Mouse (Mus musculus): ENCODE results near the gene Me3. TPM values are rescaled to one million over a fixed set of nuclear protein-coding genes. Genes with fewer than 3 reads are reported as not detected.

Gene Me3
- polyA plus RNA-seq, 1 experiment: 12.6 TPM

DNA sequence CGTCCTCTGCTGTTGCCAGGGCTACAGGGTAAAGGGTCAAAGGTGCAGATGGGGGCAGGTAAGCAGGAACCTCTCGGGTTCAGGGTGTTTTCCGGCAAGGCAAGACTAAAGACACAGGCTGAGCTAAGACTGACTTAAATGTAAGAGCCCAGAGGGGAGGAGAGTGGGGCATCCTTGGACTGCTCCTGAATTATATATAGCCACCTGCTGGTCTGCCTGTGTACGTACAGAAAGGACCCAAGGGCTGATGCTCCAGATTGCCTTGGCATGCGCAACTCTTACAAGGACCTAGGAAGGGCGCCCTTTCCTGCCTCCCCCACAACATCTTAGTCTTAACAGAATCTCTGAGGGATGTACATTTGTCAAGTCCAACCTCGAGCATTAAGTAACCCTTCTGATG lies 197.0 kb downstream of the Me3 start:
- no peak for DNase-seq (ENCODE audit: low spot score)

DNA sequence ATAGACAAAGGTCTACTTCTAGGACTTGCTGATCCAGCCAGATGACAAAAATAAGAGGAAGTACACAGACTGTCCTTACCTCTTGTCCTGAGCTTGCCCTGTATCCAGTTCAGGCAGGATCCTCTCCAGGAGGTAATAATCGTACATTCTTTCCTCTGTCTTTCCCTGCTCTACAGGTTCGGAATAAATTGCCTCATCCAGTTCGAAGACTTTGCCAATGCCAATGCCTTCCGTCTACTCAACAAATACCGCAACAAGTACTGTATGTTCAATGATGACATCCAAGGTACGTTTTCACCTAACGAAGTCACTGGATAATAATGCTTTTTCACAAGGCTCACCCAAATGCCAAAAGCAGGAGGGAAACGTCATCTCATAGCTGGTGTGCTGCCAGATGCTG lies 201.3 kb downstream of the Me3 start:
- no peak for DNase-seq (ENCODE audit: low spot score)

DNA sequence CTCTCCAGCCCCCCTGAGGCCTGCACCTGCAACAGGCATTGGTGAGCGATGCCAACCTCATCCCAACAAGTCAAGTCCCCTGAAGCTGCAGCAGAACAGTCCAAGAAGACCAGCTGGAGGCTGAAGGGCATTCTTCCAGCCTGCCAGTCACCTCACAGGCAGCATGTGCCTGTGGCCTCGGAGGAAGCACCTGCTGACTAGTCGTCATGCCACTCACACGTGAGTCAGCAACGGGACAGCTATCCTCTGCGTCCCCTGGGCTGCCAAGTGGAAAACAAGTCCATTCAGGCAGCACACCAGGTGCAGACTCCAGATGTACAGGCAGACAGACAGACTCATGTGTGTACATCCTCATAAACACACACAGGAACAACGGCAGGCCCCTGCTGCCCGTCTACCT lies 203.4 kb downstream of the Me3 start:
- DNase-seq (ENCODE audit: low spot score): no peak

DNA sequence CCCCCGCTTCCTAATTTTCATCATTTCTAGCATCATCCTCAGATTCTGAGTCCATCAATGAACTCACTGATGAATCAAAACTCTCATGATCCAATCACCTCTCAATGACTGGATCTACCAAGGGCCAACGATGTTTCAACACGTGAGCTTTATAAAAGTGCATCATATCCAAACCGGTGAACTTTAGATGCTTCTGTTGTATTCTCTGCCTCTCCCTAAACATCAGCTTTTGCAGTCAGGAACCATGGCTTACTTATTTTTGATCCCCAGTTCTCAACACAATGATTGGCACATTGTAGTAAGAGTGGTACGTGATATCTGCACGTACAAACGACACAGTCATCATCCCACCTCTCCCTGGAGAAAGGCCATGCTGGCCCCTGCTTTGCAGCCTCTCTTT lies 204.5 kb downstream of the Me3 start:
- DNase-seq (ENCODE audit: low spot score): no peak

DNA sequence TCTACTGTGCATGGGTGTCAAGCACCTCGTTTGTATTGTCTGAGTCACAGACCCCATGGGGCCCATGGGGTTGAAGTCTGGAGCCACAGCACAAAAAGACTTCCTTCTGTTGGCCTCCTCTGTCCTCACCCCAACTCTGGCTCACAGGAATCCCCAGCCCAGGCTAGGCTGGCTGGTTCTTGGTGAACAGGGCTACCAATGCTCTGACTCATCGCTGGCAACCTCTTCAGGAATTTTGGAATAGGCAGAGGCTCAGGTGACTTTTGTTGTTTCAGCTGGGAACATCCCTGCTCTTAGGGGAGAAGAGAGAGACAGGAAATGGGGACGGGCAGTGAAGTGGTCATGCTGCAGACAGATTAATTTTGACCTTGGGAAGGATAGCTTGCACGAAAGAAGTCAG lies 205.6 kb downstream of the Me3 start:
- peak; percentile 9 for DNase-seq (ENCODE audit: low spot score)

DNA sequence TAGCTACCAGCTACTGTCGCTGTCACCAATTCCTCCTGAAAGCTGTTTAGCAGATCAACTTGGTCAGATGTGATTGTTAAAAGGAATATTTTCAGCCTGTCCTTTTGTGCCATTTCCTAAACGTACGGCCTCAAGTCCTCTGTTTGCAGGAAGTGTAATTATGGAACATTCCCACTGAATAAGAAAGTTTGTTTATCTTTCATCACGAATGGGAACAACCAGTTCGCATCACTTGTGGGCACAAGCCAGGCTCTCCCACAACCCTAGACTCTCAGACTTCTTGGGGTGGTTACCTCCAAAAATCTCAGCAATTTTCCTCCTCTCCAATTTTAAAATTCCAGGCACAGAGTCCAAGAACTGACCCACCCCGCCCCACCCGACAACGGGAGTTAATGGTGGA lies 207.5 kb downstream of the Me3 start:
- no peak for DNase-seq (ENCODE audit: low spot score)

DNA sequence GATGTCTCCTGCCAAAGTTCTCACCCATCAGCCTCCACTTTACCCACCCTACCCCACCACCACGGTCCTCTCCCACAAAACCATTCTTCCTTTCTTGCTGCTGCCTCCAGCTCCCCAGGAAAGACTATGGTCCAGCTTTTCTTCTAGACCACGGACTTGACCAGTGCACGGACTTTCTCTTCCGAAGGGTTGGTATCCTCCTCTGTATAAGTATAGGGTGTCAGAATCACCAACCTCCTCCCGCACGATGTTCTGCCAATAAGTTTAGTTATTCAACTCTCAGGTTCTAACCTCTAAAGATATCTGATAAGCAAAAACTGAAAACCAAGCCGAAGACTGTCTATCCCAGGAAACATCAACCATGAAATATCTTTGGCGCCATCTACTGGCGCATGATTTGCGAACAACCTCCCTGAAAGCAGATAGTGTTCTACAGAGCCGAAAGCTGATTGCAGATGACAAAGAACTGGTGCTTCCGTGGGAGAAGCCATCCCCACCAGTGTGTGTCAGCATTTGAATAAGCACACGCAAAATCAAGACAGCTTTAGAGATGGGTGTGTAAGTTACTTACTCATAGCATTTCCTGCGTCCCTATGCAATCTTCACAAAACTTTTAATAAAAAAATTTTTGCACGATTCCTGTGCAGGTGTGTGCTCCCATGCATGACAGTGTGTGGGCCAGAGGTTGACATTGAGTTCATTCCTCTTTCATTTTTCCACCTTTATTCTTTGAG lies 209.6 kb downstream of the Me3 start:
- DNase-seq (ENCODE audit: low spot score): no peak

DNA sequence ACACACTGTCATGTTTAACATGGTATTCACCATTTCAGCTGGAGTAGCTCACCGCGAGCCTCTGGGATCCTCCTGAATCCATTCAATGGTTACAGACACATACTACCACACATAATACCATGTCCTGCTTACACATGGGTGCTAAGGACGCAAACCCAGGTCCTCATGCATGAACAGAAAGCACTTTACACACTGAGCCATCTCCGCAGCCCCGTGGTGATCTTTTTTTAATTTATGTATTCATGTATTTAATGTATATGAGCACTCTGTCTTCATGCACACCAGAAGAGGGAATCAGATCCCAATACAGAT lies 210.2 kb downstream of the Me3 start:
- no peak for DNase-seq (ENCODE audit: low spot score)

DNA sequence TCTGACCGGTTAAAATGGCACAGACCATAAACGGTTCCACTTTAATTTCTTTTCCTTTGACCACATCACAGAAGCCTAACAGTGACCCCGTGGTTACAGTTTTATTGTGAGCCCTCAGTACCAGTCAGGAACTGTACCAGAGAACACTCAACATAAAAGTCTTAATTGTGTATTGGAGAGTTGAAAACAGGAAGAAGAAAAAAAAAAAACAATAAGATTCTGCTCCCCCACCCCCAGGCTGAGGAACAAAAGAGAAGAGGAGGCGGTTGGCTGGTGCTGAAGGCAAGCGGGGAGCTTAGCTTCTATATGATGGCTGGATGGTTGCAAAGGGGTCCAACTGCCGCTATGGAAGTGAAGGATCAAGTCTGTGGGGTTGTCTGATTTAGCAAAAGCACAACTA lies 210.9 kb downstream of the Me3 start:
- no peak for DNase-seq (ENCODE audit: low spot score)

DNA sequence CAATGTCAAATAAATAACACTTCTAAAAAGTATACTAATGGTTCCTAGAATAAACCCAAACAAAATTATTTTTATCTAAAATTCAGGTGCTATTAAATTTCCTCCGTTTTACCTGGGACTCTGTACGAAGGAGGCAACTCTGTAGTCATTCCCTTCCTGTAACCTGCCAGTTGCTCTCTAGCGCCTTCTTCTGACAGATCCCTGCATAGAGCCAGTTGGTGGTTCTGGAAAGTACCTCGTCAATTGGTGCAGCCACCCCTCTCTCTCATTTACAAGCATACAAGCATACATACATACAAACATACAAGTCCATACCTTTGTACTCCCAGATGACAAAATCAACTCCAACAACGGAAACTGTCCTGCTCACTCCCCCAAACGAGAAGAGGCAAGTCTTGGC lies 211.3 kb downstream of the Me3 start:
- no peak for DNase-seq (ENCODE audit: low spot score)

DNA sequence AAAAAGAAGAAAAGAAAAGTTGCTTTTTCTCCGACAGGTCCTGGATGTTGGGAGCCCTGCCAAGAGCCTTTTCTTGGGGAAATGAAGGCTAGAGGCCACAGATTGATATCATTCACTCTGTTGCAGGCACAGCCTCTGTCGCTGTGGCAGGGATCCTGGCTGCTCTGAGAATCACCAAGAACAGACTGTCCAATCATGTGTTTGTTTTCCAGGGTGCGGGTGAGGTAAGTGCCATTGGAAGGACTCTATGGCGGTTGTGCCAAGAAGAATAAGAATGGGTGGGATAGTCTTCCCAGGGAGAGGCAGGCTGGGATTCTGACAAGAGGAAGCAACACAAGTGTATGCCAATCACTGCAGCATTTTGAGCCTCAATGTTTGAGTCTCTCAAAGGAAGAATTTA lies 213.5 kb downstream of the Me3 start:
- no peak for DNase-seq (ENCODE audit: low spot score)

DNA sequence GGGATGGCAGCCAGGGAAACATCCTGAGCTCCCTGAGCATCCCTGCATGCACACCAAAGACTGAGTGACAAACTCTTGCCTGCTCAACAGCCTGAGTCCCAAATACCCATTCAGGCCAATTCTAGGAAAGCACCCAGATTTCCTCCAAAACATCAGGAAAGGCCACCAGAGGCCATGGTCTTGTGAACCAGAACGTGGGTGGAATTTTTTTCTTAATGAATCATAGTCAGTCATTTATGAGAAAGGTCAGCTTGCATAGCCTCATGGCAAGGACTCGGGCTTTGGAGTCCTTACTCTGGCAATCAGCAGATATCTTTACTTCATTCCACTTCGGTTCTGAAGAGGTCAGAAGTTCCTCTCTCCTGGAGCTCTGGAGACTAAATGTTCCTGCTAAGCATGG lies 218.3 kb downstream of the Me3 start:
- DNase-seq (ENCODE audit: low spot score): no peak

DNA sequence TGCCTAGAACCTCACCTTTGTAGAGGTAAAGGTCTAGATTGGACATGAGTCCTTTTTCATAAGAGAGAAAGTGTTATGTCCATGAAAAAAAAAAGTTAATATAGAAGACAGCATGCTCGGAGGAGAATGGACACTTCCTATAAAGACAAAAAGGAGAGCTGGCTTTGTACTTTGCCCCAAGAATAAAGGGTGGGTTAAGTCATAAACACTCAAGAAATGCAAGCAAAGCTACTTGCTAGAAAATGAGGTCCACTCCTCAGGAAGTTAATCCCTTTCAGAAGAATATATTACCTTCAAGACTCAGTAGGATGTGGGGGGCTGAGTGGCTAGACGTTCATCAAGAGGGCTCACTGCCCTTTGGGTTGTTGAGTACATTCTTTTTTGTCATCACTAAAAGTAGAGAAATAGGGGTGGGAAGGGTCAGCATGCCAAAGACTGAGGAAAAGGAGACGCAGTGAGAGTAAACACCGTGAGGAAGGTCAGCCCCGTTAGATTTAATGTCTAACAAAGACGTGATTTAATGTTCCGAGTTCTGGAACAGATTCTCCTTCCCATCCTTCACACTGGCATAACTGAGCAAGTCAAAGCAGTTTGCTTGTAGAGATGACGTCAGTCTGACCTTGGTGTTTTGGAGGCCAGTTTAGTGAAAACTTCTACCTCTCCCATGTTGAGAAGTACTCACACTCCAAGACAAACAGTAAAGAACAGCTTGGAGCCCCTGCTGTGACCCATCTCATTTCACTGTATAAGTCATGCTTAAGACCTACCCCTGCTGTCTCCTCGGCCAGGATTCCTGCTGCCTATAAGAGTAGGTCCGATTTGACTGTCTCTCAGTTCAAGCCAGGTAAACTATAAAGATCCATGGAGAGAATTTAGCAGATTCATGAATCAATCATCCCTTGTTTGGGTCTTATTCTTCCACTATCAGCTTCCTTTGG lies 220.2 kb downstream of the Me3 start:
- no peak for DNase-seq (ENCODE audit: low spot score)

DNA sequence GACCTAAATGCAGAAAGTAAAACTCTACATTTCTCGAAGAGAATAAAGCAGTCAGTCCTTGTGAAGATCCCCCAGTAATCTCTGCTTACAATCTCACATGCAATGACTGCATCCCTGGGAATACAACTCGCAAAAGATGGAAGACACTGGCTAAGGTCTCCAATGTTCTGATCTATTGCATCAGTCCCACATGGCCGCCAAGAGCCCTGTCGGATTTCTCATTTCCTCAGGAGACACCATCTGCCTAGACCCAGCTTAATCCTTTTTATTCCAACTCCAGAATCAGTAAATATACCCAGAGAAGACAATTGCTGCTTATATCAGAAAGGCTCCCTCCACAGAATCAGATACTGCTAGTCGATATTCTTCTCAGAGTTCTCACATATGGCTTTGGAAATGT lies 220.9 kb downstream of the Me3 start:
- no peak for DNase-seq (ENCODE audit: low spot score)

DNA sequence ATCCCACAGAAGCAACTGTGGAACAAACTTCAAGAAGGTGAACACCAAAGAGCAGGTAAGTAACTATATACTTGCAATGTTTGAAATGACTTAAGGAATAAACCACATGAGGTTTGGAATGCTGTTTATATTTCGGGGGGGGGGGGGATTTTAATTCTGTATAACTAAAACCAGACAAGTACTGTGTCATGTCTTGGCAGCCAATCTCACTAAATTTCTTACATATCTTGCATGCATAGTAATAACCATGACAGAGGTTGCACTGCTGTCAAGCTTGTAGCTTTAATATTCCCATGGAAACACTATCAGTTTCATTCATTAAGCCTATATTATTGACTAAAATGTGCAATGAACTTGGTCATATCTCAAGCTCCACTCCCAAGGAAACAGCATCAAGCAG lies 223.0 kb downstream of the Me3 start:
- no peak for DNase-seq (ENCODE audit: low spot score)

DNA sequence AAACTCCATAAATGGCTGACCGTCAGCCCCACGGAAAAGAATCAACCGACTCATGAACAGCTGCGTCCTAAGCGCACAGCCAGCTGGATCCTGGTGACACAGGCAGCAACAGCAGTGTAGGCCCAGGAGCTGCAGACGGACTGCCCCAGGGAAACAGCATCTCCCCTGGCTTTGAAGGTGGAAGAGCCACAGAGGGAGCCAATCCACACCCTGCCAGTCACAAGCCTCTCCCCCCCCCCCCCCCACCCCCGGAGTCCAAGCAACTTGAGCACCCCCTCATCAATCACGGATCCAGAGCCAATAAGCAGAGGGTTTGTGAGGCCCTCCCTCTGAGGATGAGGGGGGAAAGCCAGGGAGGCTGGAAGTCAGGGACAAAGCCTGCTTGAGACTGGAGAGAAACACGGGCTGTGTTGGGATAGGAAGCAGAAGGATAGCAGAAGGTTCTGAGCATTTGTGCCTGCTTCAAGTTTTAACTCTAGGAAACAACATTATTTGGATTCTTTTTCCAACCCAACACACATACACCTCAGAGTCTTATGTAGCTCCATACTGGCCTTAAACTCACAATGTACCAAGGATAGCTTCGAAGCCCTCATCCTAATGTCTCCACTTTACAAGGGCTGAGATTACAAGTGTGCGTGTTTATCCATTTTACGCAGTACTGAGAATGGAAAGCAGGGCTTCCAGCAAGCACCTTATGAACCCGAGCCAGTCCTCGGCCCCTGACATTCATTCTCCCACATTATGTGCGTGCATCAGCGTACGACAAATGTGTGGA lies 224.4 kb downstream of the Me3 start:
- no peak for DNase-seq (ENCODE audit: low spot score)

DNA sequence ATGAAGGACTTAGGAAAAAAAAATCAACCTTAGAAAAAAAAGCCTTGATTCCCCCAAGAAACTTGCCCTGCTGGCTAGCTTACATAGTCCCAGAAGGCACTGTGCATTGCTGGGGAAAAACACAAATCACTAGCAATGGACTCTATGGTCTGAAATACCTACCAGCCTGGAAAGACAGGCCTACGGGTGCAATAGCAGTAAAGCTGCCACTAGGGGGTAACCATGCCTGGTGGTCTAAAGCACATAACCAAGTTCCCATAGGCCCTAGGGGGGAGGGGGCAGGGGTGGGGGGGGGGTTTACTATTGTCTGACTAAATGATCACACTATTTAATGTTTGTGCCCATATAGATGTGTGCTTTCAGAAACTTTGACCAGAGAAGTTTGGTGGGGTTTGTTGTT lies 232.6 kb downstream of the Me3 start:
- no peak for DNase-seq (ENCODE audit: low spot score)

DNA sequence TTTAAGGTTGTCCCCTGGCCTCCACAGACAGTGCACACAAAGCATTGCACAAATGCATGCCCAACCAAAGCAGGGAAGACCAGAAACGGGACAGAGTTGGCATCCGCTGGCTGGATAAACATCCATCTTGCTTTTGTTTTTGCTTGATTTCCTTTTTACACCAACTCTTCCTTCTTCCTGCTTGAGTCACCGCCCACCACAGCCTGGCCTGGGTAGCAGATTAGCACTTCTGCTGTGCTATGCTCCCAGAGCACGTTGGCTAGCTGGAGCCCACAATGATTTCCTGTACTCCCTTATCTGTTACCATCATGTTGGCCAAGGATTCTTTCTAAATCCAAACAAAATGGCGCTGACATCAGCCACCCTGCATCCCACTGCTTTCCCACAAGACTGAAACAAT lies 235.0 kb downstream of the Me3 start:
- no peak for DNase-seq (ENCODE audit: low spot score)

DNA sequence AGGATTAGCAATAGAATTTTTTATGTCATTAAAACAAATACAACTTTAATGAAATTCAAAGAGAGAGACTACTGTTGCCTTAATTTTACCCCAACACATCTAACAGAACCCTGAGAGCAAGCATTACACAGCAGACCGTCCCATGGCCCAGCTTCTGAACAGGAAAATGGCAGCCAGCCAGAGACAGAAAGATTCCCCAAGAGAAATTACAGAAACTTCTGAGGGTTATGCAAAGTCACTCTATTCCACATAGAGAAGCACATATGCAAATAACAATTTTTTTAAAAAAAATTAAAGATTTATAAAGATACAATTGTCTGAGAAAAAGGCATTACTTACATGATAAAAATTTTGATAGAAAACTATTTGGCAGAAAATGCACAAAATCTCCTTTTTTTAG lies 247.5 kb downstream of the Me3 start:
- DNase-seq (ENCODE audit: low spot score): no peak

DNA sequence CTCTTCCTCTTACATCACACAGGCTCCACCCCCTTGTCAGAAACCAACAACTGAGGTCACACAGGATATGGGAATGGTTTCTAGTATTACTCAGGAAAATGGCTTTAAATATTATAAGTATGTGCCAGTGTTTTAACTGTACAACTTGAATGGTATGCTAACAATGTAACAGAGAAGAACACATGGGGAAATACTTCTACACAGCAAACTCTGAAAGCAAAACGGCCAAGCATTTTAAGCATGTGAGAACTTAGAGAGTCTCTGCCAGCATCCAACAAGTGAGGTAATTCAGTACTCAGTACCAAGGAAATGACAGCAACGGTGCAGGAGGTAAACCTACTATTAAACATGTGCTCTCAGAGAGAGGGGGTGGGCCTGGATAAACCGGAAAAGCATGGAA lies 252.4 kb downstream of the Me3 start:
- DNase-seq (ENCODE audit: low spot score): no peak

DNA sequence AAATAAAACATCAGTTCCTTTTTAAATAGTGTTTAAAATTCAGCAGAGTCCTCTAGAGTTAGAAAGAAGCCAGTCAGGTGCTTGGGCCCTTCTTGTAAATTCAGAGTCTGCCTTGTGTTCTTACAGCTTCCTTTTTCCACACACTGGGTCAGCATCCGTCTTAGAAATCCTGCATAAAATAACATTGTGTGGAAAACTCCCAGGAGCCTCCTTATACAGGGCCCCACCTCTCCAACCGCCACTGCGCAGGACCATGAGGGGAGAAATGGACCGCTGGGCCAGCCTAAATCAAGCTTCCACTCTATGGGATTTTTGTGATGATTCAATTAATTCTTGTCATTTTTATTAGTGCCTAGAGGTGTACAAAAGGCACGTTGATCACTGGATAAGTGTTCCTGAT lies 259.2 kb downstream of the Me3 start:
- no peak for DNase-seq (ENCODE audit: low spot score)

DNA sequence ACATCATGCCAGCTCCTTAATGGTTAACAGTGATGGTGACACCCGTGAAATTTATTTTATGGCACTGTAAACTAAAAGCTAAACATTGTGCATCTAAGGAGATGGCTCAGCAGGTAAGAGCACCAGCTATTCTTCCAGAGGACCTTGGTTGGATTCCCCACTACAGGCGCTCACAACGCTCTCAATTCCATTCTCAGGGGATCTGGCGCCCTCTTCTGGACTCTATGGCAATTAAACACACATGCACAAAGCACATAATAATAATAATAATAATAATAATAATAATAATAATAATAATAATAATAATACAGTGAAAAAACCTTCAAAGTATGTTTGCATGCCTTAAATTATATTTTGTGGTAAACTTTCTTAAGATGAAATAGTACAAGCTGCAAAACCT lies 259.7 kb downstream of the Me3 start:
- DNase-seq (ENCODE audit: low spot score): no peak

DNA sequence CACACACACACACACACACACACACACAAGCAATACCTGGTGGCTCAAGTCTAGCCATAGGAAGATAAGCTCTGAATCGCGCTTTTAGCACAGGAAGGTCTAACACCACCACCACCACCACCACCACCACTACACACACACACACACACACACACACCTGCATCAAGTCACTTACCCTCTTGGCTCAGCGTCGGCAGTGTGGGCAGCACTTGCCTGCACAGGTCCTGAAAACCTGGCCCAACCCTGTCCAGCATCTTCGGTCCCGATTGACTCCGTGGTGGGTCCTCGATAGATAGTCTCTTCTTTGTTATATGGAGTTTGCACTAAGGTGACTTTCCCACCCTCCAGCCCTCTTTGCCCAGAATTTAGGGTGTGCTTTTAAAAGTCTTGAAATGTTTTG lies 270.8 kb downstream of the Me3 start:
- DNase-seq (ENCODE audit: low spot score): no peak
